Mouse (Mus musculus) thymus, postnatal 14 days (tissue): ENCODE measurements around the gene Rptor.

ENCODE experiments used
- DNase-seq: peaks from one replicate; pipeline ENCODE4 v3.0.0; 2021

Rptor gene

GRCm38 (mm10) chr11:119915666-119916065, 313.0 kb downstream of the Rptor start:
- DNase-seq, result no peak

- DNase-seq, result no peak
Measured at GRCm38 (mm10) chr11:119916102-119916790, 313.5 kb downstream of the Rptor start.

DNA sequence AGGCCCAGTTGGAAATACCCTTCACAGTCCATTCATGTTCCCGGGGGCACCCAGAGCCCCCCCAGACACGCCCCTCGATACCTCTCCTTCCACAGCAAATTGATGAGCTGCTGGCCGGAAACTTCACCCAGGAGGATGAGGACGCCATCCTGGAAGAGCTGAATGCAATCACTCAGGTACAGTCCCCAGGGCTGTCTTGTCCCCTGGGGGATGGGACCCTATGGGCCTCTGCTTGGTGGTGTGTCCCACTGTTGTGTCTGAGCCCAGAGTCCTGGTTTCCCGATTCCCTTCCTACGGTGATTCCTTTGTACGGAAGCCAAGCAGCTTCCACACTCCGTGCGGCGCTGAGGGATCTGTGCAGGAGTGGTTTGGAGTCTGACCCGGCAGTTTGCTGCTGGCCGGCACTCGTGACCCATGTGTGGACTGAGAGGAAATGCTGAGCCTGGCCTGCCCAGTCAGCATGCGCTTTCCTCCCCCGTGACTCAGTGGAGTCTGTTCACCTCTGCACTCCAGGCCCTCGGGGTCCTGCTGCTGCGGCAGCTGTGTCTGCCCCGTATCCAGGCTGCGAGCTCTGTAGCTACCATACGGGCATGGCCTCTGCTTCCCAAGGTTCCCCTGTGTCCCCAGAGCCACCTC, 314.2 kb downstream of the Rptor start:
- DNase-seq, result no peak

DNA sequence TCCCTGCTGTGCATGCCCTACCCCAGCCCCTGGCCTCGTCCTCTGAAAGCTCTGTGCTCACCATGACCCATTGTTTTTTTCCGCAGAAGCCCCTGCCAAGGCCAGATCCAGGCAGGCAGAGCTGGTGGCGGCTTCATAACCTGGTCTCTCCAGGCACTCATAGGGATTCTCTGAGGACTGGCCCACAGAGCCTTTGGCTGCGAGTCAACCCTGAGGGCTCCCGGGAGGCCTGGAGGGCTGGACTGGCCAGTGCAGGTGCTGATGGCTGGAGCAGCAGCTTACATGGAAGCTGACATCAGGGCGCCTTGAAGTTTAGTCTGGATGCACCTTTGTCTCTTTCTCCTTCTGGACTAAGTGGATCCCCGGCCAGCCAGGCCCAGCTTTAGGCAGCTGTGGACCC, 315.8 kb downstream of the Rptor start:
- no peak for DNase-seq

GRCm38 (mm10) chr11:119919432-119919831, 316.7 kb downstream of the Rptor start:
- no peak for DNase-seq

DNA sequence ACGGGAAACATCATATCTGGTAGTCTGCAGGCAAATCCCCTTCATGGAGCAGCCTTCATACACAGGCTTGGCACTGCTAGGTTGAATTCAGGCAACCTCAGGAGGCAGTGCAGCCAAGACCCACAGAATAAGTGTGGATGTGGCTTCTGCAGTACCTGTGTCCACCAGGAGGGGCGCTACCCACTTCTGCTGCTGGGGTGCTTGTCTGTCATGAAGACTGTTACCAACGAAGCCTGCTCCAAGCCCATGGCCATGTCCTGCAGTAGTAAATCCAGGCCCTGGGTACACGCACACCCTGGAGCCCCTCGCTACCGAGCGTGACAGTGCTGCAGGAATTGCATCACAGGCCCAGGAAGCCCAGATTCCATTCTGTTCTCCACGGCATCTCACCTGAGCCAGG, 317.2 kb downstream of the Rptor start:
- DNase-seq, result peak; percentile 77

GRCm38 (mm10) chr11:119920668-119921067, 318.0 kb downstream of the Rptor start:
- DNase-seq, result no peak

GRCm38 (mm10) chr11:119925176-119925575, 322.5 kb downstream of the Rptor start:
- no peak for DNase-seq

GRCm38 (mm10) chr11:119926762-119927161, 324.1 kb downstream of the Rptor start:
- DNase-seq, result no peak

GRCm38 (mm10) chr11:119928023-119928681, 325.4 kb downstream of the Rptor start:
- peak; percentile 86 for DNase-seq

DNA sequence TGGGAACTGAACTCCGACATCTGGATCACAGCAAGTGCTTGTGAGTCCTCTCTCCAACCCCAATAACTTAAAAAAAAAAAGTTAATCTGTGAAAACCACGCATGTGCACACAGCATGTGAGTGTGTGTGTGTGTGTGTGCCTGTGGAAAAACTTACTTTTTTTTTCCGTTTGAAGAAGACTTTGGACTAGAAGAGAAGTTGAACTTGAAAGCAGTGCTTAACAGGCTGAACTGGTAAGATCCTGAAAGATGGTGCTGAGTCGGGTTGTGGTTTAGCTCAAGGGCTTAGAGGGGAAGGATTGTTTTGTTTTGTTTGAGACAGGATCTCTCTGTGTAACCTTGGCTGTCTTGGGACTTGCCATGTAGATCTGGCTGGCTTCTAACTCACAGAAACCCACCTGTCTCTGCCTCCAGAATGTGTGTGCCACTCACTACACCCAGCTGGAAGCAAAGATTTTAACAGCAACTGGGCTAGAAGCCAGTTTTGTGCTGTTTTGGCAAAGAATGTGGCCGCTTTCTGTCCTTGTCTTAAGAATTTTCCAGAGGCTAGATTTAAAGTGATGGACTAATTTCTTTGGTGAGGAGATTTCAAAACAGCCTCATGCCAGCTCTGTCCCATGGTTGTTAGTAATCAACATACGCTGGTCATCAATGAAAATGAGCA, 327.0 kb downstream of the Rptor start:
- DNase-seq, result no peak

DNA sequence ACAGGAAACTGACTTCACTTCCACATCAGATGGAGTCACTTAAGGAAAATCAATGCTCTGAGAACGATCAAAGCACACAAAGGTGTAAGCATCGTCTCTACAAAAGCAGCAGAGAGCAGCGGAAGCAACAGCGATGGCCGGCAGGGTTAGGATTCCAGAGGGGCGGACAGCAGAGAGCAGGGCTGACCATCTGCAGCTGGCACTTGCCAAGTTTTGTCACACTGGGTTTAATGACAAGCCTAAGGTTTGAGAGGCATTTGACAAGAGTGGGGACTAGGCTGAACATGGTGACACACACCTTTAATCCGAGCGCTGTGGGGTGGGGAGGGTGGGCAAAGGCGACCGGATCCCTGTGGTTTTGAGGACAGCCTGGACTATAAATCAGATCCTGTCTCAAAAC, 329.1 kb downstream of the Rptor start:
- no peak for DNase-seq

DNA sequence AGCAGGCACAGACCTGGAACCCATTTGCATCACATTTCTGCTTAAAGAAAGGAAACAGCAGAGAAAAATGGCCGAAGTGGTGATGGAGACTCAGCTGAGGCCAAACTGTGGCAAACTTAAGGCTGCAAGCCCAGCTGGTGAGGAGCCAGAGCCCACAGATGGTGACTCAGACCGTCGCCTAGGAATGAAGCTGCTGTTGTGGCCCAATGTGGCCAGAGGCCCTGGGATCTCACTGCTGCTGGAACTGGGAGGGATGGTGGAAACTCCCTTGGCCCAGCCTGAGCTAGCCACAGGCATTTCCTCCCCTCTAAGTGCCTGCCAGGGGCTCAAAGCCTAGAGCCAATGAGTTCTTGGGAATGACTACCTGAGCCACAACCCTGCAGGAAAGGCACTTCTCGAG, 330.4 kb downstream of the Rptor start:
- DNase-seq, result no peak

DNA sequence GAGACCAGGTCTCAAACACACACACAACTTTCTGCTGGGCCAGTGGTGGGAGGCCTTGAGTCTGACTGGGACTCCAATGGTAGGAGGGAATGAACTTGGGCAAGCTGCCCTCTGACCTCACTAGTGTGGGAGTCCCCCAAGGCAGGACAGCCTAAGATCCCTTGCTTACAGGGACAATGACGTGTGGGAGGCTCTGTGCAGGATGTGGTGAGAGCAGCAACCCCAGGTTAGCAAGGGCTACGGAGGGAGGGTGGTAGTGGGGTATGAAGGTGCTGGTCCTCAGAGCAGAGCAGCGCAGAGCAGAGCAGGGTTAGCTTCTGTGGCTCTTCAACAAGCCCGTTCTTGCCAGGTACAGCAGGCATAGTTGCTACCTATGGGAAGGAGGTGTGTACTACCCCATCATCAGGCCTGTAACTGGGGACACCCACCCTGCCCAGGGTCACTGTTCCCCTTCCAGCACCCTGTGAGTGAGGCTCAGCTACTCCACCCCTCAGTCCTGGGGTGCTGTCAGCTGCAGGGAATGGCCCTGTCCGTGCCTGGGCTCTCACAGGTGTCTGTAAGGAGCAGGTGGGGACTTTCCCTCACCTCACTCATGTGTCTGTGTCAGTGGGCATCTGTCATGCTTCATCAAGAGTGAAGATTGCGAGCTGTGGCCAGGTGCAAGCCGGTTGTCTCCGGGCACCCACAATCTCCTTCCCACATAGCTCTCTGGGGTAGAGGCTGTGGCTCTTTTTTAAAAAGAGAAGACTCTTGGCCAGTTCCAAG, 331.3 kb downstream of the Rptor start:
- peak; percentile 59 for DNase-seq

DNA sequence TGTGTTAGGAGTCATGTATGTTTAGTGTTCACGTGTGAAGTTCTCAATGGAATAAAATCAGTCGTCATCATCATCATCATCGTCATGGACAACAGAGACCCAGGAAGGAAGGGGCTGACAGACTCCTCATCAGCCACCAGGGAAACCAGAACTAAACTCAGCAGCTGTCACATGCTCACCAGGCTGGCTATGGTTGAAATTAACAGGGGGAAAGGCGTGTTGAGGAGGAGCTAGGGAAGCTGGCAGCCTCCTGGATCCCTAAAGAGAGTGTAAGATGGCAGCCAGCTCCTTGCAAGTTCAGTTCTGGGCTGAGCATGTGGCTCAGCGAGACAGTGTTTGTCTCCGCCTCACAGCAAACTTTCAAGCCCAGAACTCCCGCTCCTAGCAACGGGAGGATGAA, 332.1 kb downstream of the Rptor start:
- no peak for DNase-seq

- DNase-seq, result peak; percentile 84
Measured at GRCm38 (mm10) chr11:119935457-119935856, 332.8 kb downstream of the Rptor start.

DNA sequence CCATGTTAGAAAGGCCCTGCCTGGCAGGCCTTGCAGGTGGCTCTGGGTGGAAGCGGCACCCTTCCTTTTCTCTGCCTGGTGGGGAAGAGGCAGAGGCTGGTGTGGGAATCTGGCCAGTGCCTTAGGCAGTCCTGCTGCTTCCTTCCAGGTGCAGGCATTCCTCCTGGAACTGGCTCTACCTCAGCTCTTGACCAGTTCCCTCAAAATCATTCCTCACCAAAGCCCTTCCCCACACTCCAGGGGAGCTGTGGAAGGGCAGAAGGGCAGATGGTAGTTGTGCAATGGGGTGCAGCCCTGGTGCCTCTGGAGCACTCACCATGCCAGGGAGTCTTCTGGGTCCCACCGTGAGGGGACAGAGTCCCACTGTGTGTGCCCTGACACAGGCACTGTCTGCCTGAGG, 333.8 kb downstream of the Rptor start:
- DNase-seq, result no peak

- no peak for DNase-seq
Measured at GRCm38 (mm10) chr11:119937216-119937615, 334.5 kb downstream of the Rptor start.

DNA sequence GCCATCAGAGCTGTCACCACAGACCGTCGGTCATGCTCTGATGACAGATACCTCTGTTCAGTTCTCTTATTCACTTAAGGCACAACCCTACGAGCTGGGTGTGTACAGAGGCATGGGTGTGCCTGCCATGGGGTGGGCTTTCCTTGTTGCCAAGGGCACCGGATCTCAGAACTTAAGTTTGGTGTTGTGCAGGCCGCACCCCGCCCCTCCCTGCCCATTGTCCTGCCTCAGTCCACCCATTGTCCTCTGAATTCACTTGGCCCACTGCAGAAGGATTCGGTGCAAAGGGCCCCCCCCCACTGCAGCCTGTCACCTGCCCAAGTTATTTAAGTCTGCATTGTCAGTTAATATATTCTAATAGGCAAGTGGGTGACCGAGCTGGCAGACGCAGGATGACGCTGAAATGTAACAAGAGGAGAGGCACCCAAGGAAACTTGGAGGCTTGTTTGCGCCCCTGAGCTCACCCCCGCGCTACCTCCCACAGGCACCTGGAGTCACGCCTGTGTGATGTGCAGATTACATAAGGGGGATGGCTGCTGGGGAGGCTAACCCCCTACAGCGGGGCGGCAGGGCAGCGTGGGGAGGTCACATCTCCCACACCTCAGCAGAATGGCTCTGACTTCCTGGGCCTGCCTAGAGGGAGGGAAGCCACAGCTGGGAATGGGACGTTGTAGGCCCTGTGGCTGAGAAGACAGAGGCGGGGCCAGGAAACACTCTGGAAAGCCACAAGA, 335.2 kb downstream of the Rptor start:
- no peak for DNase-seq

DNA sequence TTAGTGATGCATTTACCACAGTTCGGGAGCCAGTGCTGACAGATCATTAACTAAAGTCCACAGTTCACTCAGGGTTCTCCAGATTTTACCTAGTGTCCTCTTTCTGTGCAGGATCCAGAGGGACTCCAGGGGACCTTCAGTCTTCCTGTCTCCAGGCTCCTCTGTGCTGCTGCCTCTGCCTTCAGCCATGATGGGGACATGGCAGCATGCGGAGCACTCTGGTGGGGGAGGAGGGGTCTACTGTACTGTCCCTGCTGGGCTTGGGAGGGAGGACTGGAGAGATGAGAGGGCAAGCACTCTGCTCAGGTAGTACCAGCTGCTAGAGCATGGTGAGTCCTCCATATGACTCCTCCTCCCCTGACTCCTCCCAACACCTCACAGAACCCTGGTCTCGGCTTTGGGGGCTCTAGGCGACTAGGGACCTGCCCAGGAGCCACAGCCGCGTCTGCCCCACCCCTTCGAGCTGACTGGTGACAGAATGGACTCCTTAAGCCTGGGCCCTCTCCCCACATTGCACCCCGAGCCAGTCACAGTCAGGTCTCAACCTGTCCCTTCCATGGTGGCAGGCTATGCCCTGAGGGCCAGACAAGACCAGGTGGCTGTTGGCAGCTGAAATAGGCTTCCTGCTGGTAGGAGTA, 336.5 kb downstream of the Rptor start:
- no peak for DNase-seq

DNA sequence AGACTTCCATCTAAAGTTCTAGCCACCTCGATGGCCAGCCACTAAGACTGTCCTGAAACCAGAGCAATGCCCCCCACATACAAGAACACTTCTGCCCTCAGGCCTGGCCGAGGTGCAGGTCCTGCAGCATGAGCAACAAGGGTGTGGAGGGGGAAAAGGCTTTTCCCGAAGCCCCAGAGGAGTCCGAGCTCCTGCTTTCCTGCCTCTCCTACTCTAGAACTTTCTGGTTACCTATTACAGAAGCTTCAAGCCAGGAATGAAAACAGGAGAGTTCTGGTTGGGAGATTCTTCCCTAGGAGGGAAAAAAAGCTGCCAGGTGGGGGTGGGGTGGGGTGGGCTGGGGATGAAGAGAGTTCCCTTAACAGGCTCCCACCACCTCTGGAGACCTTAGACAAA, 337.0 kb downstream of the Rptor start:
- DNase-seq, result no peak

DNA sequence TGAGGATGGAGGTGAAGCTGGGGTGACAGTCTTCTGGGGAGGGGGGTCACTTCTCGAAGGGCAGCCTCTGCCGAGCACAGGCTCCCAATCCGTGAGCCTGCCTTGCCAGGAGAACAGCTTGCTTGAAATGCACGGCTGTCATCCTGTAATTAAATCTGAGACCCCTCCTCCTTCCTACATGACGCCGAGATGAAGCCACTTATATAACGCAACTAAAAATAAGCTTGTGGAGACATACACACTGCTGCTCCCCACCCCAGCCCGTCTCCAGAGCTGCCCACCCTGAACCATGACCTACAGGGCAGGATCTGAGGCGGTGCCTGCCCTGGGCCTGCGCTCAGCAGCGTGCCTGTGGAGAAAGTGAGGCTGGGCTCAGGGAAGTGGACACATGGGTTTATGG, 337.4 kb downstream of the Rptor start:
- no peak for DNase-seq
